Mouse (Mus musculus): ENCODE measurements around the gene Jchain. TPM values are rescaled to one million over a fixed set of nuclear protein-coding genes. Genes with fewer than 3 reads are reported as not detected.

Gene Jchain
- polyA plus RNA-seq, 1 experiment from 2014 or later: not detected

- no peak overlapping the region for H3K4me2 ChIP-seq (replicated peaks; ENCODE audit: low read depth)
- 68% methylated on average over 3 of the region's 3 CpGs for WGBS
These were observed 27.9 kb downstream of the Jchain start for GRCm38 (mm10) chr5:88499781-88500180.

GRCm38 (mm10) chr5:88491111-88491510 is 36.6 kb downstream of the Jchain start:
- no peak for DNase-seq (ENCODE audit: low spot score)
- H3K4me2 ChIP-seq (replicated peaks; ENCODE audit: low read depth): no peak overlapping the region
- H3K4me1 ChIP-seq (replicated peaks; ENCODE audit: control insufficient read depth, insufficient read depth): no peaks in the 10 kb centered on the region
- no peak for ATAC-seq (ENCODE audit: low FRiP score, low TSS enrichment)
- TF ChIP-seq CTCF (IDR thresholded peaks at IDR 0.05; ENCODE audit: low read depth) (no peak), EP300 (optimal IDR thresholded peaks at IDR 0.05) (no peak)
- no peak overlapping the region for H3K4me3 ChIP-seq (ENCODE audit: low read depth, low read length)
- 76% methylated on average over 5 of the region's 5 CpGs for WGBS
- no peak overlapping the region for H3K27ac ChIP-seq (replicated peaks)
- no peaks in the 10 kb centered on the region for H3K9me3 ChIP-seq (ENCODE audit: control insufficient read depth, low read length)
- H3K9ac ChIP-seq (ENCODE audit: low read length): no peak overlapping the region
- H3K36me3 ChIP-seq (ENCODE audit: control insufficient read depth, insufficient read depth, low read length): no peaks in the 10 kb centered on the region
- no peaks in the 10 kb centered on the region for H3K27me3 ChIP-seq (ENCODE audit: control insufficient read depth, insufficient read depth, low read length)

More at GRCm38 (mm10) chr5:88499781-88500180, 27.9 kb downstream of the Jchain start:
- Histone ChIP-seq H3K9me3 (ENCODE audit: control insufficient read depth, low read length) (no peaks in the 10 kb centered on the region), H3K9ac (ENCODE audit: low read length) (no peak overlapping the region), H3K27ac (replicated peaks) (no peak overlapping the region), H3K27me3 (ENCODE audit: control insufficient read depth, insufficient read depth, low read length) (no peaks in the 10 kb centered on the region), H3K36me3 (ENCODE audit: control insufficient read depth, insufficient read depth, low read length) (no peaks in the 10 kb centered on the region), H3K4me3 (ENCODE audit: low read depth, low read length) (no peak overlapping the region), H3K4me1 (replicated peaks; ENCODE audit: control insufficient read depth, insufficient read depth) (no peaks in the 10 kb centered on the region)
- TF ChIP-seq CTCF (IDR thresholded peaks at IDR 0.05; ENCODE audit: low read depth) (no peak), EP300 (optimal IDR thresholded peaks at IDR 0.05) (no peak)
- DNase-seq (ENCODE audit: low spot score) (no peak), ATAC-seq (ENCODE audit: low FRiP score, low TSS enrichment) (no peak)

- Histone ChIP-seq H3K9ac (ENCODE audit: low read length) (no peak overlapping the region), H3K27ac (replicated peaks) (no peak overlapping the region), H3K4me1 (replicated peaks; ENCODE audit: control insufficient read depth, insufficient read depth) (no peaks in the 10 kb centered on the region), H3K4me2 (replicated peaks; ENCODE audit: low read depth) (no peak overlapping the region), H3K9me3 (ENCODE audit: control insufficient read depth, low read length) (no peaks in the 10 kb centered on the region), H3K27me3 (ENCODE audit: control insufficient read depth, insufficient read depth, low read length) (no peaks in the 10 kb centered on the region), H3K36me3 (ENCODE audit: control insufficient read depth, insufficient read depth, low read length) (no peaks in the 10 kb centered on the region), H3K4me3 (ENCODE audit: low read depth, low read length) (no peak overlapping the region)
- no peak for TF ChIP-seq CTCF (IDR thresholded peaks at IDR 0.05; ENCODE audit: low read depth)
- WGBS: 66% methylated on average over 2 of the region's 2 CpGs
- no peak for ATAC-seq (ENCODE audit: low FRiP score, low TSS enrichment)
- no peak for DNase-seq (ENCODE audit: low spot score)
These were observed 38.7 kb downstream of the Jchain start for GRCm38 (mm10) chr5:88489004-88489403.

GRCm38 (mm10) chr5:88487675-88488074 is 40.0 kb downstream of the Jchain start, which contains the start of gene Enam:
TSS of gene Enam (plus strand) at chr5:88487975.
- no peaks in the 10 kb centered on the region for H3K9me3 ChIP-seq (ENCODE audit: control insufficient read depth, low read length)
- no peaks in the 10 kb centered on the region for H3K27me3 ChIP-seq (ENCODE audit: control insufficient read depth, insufficient read depth, low read length)
- ATAC-seq (ENCODE audit: low FRiP score, low TSS enrichment) (no peak), DNase-seq (ENCODE audit: low spot score) (no peak)
- no peak within 1 kb of the TSS for H3K27ac ChIP-seq (replicated peaks)
- no peak within 1 kb of the TSS for H3K4me2 ChIP-seq (replicated peaks; ENCODE audit: low read depth)
- H3K9ac ChIP-seq (ENCODE audit: low read length): no peak within 1 kb of the TSS
- H3K4me3 ChIP-seq (ENCODE audit: low read depth, low read length): no peak within 1 kb of the TSS
- no peaks in the 10 kb centered on the region for H3K36me3 ChIP-seq (ENCODE audit: control insufficient read depth, insufficient read depth, low read length)
- no peaks in the 10 kb centered on the region for H3K4me1 ChIP-seq (replicated peaks; ENCODE audit: control insufficient read depth, insufficient read depth)
- TF ChIP-seq CTCF (IDR thresholded peaks at IDR 0.05; ENCODE audit: low read depth): no peak
- no peak for TF ChIP-seq EP300 (optimal IDR thresholded peaks at IDR 0.05)

Other genes starting within 250 kb of the Jchain start
- gene Prol1, start 210.6 kb downstream of the Jchain start, polyA plus RNA-seq (2015; fragmentation: Nextera tagmentation; extraction: Ambion mirVana): not detected in 2 replicates
- not detected in 2 replicates for gene Amtn, start 151.8 kb downstream of the Jchain start, polyA plus RNA-seq (2015; fragmentation: Nextera tagmentation; extraction: Ambion mirVana)
- gene Ambn, start 71.9 kb downstream of the Jchain start, polyA plus RNA-seq (2015; fragmentation: Nextera tagmentation; extraction: Ambion mirVana): not detected in 2 replicates
- 0.02 TPM in 1 of 2 replicates, not detected in the other for gene Enam, start 39.9 kb downstream of the Jchain start, polyA plus RNA-seq (2015; fragmentation: Nextera tagmentation; extraction: Ambion mirVana)
- gene Utp3, start 26.6 kb upstream of the Jchain start, polyA plus RNA-seq (2015; fragmentation: Nextera tagmentation; extraction: Ambion mirVana): 34.5 and 34.9 TPM in 2 replicates
- gene Rufy3, start 37.1 kb upstream of the Jchain start, polyA plus RNA-seq (2015; fragmentation: Nextera tagmentation; extraction: Ambion mirVana): 9.8 and 10.3 TPM in 2 replicates
- 32.8 and 35.1 TPM in 2 replicates for gene Grsf1, start 148.3 kb upstream of the Jchain start, polyA plus RNA-seq (2015; fragmentation: Nextera tagmentation; extraction: Ambion mirVana)
- gene Mob1b, start 193.0 kb upstream of the Jchain start, polyA plus RNA-seq (2015; fragmentation: Nextera tagmentation; extraction: Ambion mirVana): 7.9 and 10.1 TPM in 2 replicates
- gene Dck, start 237.1 kb upstream of the Jchain start, polyA plus RNA-seq (2015; fragmentation: Nextera tagmentation; extraction: Ambion mirVana): 11.0 and 12.4 TPM in 2 replicates

Measured in stomach, postnatal 0 days (tissue).